Mouse (Mus musculus): ENCODE data around the gene Cklf.

The Cklf gene

GRCm38 (mm10) chr8:104250439-104251367 is at the start of gene Cklf:
Cklf (plus strand) TSS chr8:104250861.
- peak; percentile 20 to 63 for DNase-seq (ENCODE audit: low read depth in 1 of 2, low spot score in 2 of 2)

- no peak for DNase-seq (ENCODE audit: low read depth in 1 of 2, low spot score in 2 of 2)
Measured at GRCm38 (mm10) chr8:104201622-104202021, 49.0 kb upstream of the Cklf start.

GRCm38 (mm10) chr8:104202320-104202719 is 48.3 kb upstream of the Cklf start:
- no peak for DNase-seq (ENCODE audit: low read depth in 1 of 2, low spot score in 2 of 2)

GRCm38 (mm10) chr8:104205292-104205691 is 45.4 kb upstream of the Cklf start:
- DNase-seq (ENCODE audit: low read depth in 1 of 2, low spot score in 2 of 2): no peak

GRCm38 (mm10) chr8:104217601-104218000 is 33.1 kb upstream of the Cklf start:
- DNase-seq (ENCODE audit: low read depth in 1 of 2, low spot score in 2 of 2): no peak

GRCm38 (mm10) chr8:104219079-104219478 is 31.6 kb upstream of the Cklf start:
- peak; percentile 27 to 53 for DNase-seq (ENCODE audit: low read depth in 1 of 2, low spot score in 2 of 2)

GRCm38 (mm10) chr8:104219806-104220205 is 30.9 kb upstream of the Cklf start:
- DNase-seq (ENCODE audit: low read depth in 1 of 2, low spot score in 2 of 2): peak in 1 of 2 experiments; percentile 43

GRCm38 (mm10) chr8:104227048-104227447 is 23.6 kb upstream of the Cklf start:
- DNase-seq (ENCODE audit: low read depth in 1 of 2, low spot score in 2 of 2): no peak

- no peak for DNase-seq (ENCODE audit: low read depth in 1 of 2, low spot score in 2 of 2)
Measured at GRCm38 (mm10) chr8:104230377-104230776, 20.3 kb upstream of the Cklf start.

- DNase-seq (ENCODE audit: low read depth in 1 of 2, low spot score in 2 of 2): no peak
Measured at GRCm38 (mm10) chr8:104232039-104232438, 18.6 kb upstream of the Cklf start.

- peak in 1 of 2 experiments; percentile 46 for DNase-seq (ENCODE audit: low read depth in 1 of 2, low spot score in 2 of 2)
Measured at GRCm38 (mm10) chr8:104232919-104233318, 17.7 kb upstream of the Cklf start.

- no peak for DNase-seq (ENCODE audit: low read depth in 1 of 2, low spot score in 2 of 2)
Measured at GRCm38 (mm10) chr8:104234573-104234972, 16.1 kb upstream of the Cklf start.

- peak in 1 of 2 experiments; percentile 24 for DNase-seq (ENCODE audit: low read depth in 1 of 2, low spot score in 2 of 2)
Measured at GRCm38 (mm10) chr8:104239418-104239861, 11.2 kb upstream of the Cklf start.

GRCm38 (mm10) chr8:104242038-104242644 is 8.5 kb upstream of the Cklf start:
- no peak for DNase-seq (ENCODE audit: low read depth in 1 of 2, low spot score in 2 of 2)

GRCm38 (mm10) chr8:104246621-104247020 is 4.0 kb upstream of the Cklf start:
- no peak for DNase-seq (ENCODE audit: low read depth in 1 of 2, low spot score in 2 of 2)

GRCm38 (mm10) chr8:104247054-104247907 is 3.4 kb upstream of the Cklf start:
- DNase-seq (ENCODE audit: low read depth in 1 of 2, low spot score in 2 of 2): peak; percentile 48 to 71

- no peak for DNase-seq (ENCODE audit: low read depth in 1 of 2, low spot score in 2 of 2)
Measured at GRCm38 (mm10) chr8:104247908-104248275, 2.8 kb upstream of the Cklf start.

GRCm38 (mm10) chr8:104248276-104248675 is 2.4 kb upstream of the Cklf start, which contains the start of gene Tk2:
Tk2 (minus strand) TSS chr8:104248558.
- peak; percentile 20 to 53 for DNase-seq (ENCODE audit: low read depth in 1 of 2, low spot score in 2 of 2)

GRCm38 (mm10) chr8:104249442-104249996 is 1.1 kb upstream of the Cklf start:
- no peak for DNase-seq (ENCODE audit: low read depth in 1 of 2, low spot score in 2 of 2)

GRCm38 (mm10) chr8:104251461-104251860 is 800 bp downstream of the Cklf start:
- DNase-seq (ENCODE audit: low read depth in 1 of 2, low spot score in 2 of 2): no peak

GRCm38 (mm10) chr8:104253016-104253415 is 2.4 kb downstream of the Cklf start:
- peak in 1 of 2 experiments; percentile 39 for DNase-seq (ENCODE audit: low read depth in 1 of 2, low spot score in 2 of 2)

All from monocyte, adult 2 months (primary cell).